ENCODE assay signal across 16 mouse cellular contexts in the genomic region with DNA sequence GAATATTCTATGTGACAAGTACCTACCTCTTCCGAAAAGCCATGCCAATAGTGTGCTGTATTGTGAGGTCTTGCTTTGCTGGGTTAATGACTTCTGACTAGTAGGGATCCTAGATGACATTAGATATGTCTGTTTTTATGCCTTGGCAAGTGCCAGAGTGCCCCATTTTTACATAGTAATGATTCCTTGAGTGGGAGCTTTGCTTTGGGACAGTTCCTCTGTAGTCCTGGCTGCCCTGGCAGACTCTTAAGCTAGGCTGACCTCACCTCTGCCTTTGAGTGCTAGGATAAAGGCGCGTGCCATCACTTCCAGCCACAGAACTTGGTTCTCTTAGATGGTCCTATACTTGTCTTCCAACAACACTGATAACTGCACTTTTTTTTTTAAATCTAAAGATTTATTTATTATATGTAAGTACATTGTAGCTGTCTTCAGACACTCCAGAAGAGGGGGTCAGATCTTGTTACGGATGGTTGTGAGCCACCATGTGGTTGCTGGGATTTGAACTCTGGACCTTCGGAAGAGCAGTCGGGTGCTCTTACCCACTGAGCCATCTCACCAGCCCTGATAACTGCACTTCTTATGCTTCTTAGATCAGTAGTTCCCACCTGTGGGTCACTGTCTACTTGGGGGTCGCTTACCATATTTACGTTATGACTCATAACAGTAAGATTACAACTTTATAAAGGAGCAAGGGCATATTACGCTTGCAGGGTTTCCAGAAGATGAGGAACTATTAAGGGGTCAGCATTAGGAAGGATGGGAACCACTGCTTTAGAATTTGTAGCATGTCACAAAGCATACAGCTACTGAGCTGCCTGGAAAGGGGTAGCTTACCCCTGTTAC.
"Had no signal": no experiment of that assay in that cellular context is flagged by ENCODE, and none has a peak within 500 bp of the region (broad histone marks: within the 10 kb centered on the region; RNA-seq: fewer than 3 reads in every experiment).

No protein-coding gene starts in this region.

- DNase-seq: kidney, adult 2 months; kidney, postnatal 36 days; layer of hippocampus, adult 9-11 months; layer of hippocampus, postnatal 36 days; lung, adult 2 months; lung, postnatal 10 days; retina, postnatal 1 day; right cerebral cortex, postnatal 4 days; spleen, adult 18-20 months; thymus, postnatal 36 days had no signal

- H3K9me3 ChIP-seq: limb, embryonic 15.5 days; midbrain, embryonic 12.5 days; neural tube, embryonic 13.5 days had no signal

- H3K4me3 ChIP-seq: limb, embryonic 15.5 days; midbrain, embryonic 12.5 days; neural tube, embryonic 13.5 days had no signal

- H3K9ac ChIP-seq: limb, embryonic 15.5 days; midbrain, embryonic 12.5 days; neural tube, embryonic 13.5 days had no signal

- H3K4me2 ChIP-seq: limb, embryonic 15.5 days; midbrain, embryonic 12.5 days; neural tube, embryonic 13.5 days had no signal

- H3K27ac ChIP-seq: kidney, postnatal 0 days; limb, embryonic 15.5 days; macrophage; midbrain, embryonic 12.5 days; neural tube, embryonic 13.5 days had no signal

- ATAC-seq: midbrain, embryonic 16.5 days had no signal

- H3K27me3 ChIP-seq: limb, embryonic 15.5 days; midbrain, embryonic 12.5 days; neural tube, embryonic 13.5 days had no signal
